Mouse (Mus musculus): ENCODE data around the gene Plpp2.

- TF ChIP-seq MYC (IDR thresholded peaks at IDR 0.05; ENCODE audit: low read depth, low read length) = no peak
- no peak for TF ChIP-seq CTCF (conservative IDR thresholded peaks at IDR 0.05 in 1 of 2, IDR thresholded peaks at IDR 0.05 in 1 of 2; ENCODE audit: low read depth in 2 of 2, low read length in 2 of 2)
- no peak for TF ChIP-seq HCFC1 (IDR thresholded peaks at IDR 0.05; ENCODE audit: low read depth, low read length)
- no peak for TF ChIP-seq POLR2A (IDR thresholded peaks at IDR 0.05; ENCODE audit: low read depth, low read length)
- TF ChIP-seq GABPA (IDR thresholded peaks at IDR 0.05; ENCODE audit: insufficient replicate concordance, low read depth, low read length) = no peak
- no peak for TF ChIP-seq NELFE (IDR thresholded peaks at IDR 0.05; ENCODE audit: low read depth, low read length)
- no peak for TF ChIP-seq CHD1 (IDR thresholded peaks at IDR 0.05; ENCODE audit: low read depth, low read length)
- TF ChIP-seq ZC3H11A (IDR thresholded peaks at IDR 0.05; ENCODE audit: low read depth, low read length) = no peak
- no peak for TF ChIP-seq NRF1 (IDR thresholded peaks at IDR 0.05; ENCODE audit: low read depth, low read length)
- TF ChIP-seq SIN3A (IDR thresholded peaks at IDR 0.05; ENCODE audit: low read length) = no peak
- no peak for TF ChIP-seq ZMIZ1 (IDR thresholded peaks at IDR 0.05; ENCODE audit: low read depth, low read length)
Observed at GRCm38 (mm10) chr10:79524433-79524832, 9.2 kb downstream of the Plpp2 start.

Measured in CH12.LX (cell line).